Mouse (Mus musculus): ENCODE results near the gene Rragc. TPM values are rescaled to one million over a fixed set of nuclear protein-coding genes. Genes with fewer than 3 reads are reported as not detected.
"Not testable (repeated sequence)": the region's sequence is repeated elsewhere in the genome, so short reads cannot be mapped to it uniquely, and the experiment has no call there.

The Rragc gene
- polyA plus RNA-seq, 1 experiment from 2014 or later, result 40.9 TPM

DNA sequence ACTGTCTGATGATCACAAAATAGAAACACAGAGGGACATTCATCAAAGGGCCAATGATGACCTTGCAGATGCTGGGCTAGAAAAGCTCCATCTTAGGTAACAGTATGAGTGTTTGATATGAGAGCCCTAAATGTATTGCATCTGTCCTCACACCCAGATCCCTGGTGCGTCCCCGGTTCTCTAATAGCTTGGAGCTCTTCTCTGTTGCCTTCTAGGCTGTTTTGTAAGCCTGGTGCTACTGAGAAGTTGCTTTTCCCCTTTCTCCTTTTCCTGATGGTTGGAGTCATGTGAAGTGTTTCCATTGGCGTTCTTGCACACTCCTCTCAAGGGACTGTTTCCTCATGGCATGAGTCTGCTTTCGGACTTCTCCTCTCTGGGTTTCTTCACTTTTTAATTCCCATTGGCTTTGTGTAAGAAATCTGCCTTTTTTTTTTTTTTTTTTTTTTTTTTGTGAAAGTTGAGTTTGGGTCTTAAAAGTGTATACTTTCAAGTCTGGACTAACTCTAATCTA, 3.9 kb downstream of the Rragc start:
- ATAC-seq (ENCODE audit: extremely low read depth, insufficient number of reproducible peaks, low FRiP score, low TSS enrichment), result no peak
- Histone ChIP-seq H3K36me3 (peaks cover 57% of the 10 kb centered on the region), H3K9me3 (no peaks in the 10 kb centered on the region), H3K4me3 (no peak overlapping the region), H3K4me1 (peaks cover 17% of the 10 kb centered on the region), H3K4me2 (no peak overlapping the region), H3K9ac (no peak overlapping the region), H3K27ac (replicated peaks) (no peak overlapping the region), H3K27me3 (replicated peaks) (no peaks in the 10 kb centered on the region)
- 89% methylated on average over 4 of the region's 4 CpGs for WGBS

DNA sequence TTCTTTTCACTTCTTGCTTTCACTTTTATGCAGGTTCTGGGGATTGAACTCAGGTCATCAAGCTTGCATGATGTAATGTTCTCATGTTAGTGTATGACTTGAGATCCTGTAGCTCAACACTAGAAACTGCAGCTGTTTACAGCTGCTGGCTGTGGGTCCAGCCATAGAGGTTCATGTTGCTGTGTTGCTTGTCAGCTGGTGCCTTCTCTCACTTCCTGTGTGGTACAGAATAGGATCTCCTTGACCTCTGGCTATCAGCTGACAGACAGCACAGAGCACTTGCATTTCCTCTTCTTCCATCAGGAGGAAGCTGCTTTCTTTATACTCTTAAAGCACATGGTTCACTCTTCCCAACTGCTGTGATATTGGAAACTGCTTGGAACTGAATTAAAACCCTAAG, 10.7 kb downstream of the Rragc start:
- H3K4me2 ChIP-seq, result no peak overlapping the region
- peaks cover 97% of the 10 kb centered on the region for H3K36me3 ChIP-seq
- peaks cover 5% of the 10 kb centered on the region; the same call in 1 of the 2 replicates for H3K4me1 ChIP-seq
- H3K27ac ChIP-seq (replicated peaks), result no peak overlapping the region
- no peak; the same call in 1 of the 2 replicates for ATAC-seq (ENCODE audit: extremely low read depth, insufficient number of reproducible peaks, low FRiP score, low TSS enrichment)
- H3K9ac ChIP-seq, result no peak overlapping the region
- no peak overlapping the region for H3K4me3 ChIP-seq
- H3K9me3 ChIP-seq, result no peaks in the 10 kb centered on the region
- H3K27me3 ChIP-seq (replicated peaks), result no peaks in the 10 kb centered on the region

DNA sequence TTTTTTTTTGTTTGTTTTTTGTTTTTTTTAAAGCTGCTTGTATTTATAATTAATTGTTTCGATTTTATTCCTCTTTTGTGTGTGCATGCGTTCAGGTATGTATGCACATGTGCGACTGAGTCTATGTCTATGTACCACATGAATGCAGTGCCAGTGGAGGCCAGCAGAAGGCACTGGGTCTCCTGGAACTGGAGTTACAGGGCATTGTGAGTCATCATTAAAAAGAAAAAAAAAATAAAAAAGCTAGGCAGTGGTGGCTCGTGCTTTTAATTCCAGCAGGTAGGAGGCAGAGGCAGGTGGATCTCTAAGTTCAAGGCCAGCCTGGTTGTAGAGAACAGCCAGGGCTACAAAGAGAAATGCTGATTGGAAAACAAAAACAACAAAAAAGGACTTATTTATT, 12.7 kb downstream of the Rragc start:
- Histone ChIP-seq H3K9me3 (no peaks in the 10 kb centered on the region), H3K27me3 (replicated peaks) (no peaks in the 10 kb centered on the region), H3K9ac (no peak overlapping the region), H3K27ac (replicated peaks) (no peak overlapping the region), H3K4me1 (peaks cover 5% of the 10 kb centered on the region; the same call in 1 of the 2 replicates), H3K36me3 (peaks cover 96% of the 10 kb centered on the region), H3K4me3 (no peak overlapping the region), H3K4me2 (no peak overlapping the region)
- 93% methylated on average over 4 of the region's 4 CpGs for WGBS
- no peak for ATAC-seq (ENCODE audit: extremely low read depth, insufficient number of reproducible peaks, low FRiP score, low TSS enrichment)

DNA sequence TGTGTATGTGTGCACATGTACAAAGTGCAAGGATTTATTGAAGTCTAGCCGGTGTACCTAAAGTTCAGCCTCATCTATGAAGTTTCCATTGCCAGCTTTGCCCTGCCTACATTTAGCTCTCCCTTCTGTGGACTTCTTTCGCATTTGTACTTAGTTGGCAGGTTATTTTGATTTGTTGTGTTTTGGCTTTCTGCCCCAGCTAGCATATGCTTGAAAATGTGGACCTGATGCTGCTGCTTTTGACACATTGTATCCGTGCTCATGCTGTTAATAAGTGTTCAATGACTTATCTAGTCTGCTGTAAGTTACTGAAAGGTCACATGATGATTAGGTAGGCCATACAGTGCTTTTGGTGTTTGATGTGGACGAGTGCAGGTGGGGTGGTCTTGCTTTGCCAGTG, 17.1 kb downstream of the Rragc start:
- Histone ChIP-seq H3K9ac (no peak overlapping the region), H3K4me3 (no peak overlapping the region), H3K4me1 (no peaks in the 10 kb centered on the region), H3K27ac (replicated peaks) (no peak overlapping the region), H3K27me3 (replicated peaks) (no peaks in the 10 kb centered on the region), H3K4me2 (no peak overlapping the region), H3K36me3 (peaks cover 77% of the 10 kb centered on the region), H3K9me3 (no peaks in the 10 kb centered on the region)
- no peak for ATAC-seq (ENCODE audit: extremely low read depth, insufficient number of reproducible peaks, low FRiP score, low TSS enrichment)
- 89% methylated on average over 4 of the region's 4 CpGs for WGBS

GRCm38 (mm10) chr4:123936059-123936458, 18.8 kb downstream of the Rragc start:
- no peak overlapping the region for H3K27ac ChIP-seq (replicated peaks)
- H3K9me3 ChIP-seq, result no peaks in the 10 kb centered on the region
- WGBS, result 92% methylated on average over 7 of the region's 7 CpGs
- no peaks in the 10 kb centered on the region for H3K4me1 ChIP-seq
- H3K36me3 ChIP-seq, result peaks cover 60% of the 10 kb centered on the region
- H3K27me3 ChIP-seq (replicated peaks), result no peaks in the 10 kb centered on the region
- no peak overlapping the region for H3K9ac ChIP-seq
- no peak for ATAC-seq (ENCODE audit: extremely low read depth, insufficient number of reproducible peaks, low FRiP score, low TSS enrichment)
- no peak overlapping the region for H3K4me2 ChIP-seq
- no peak overlapping the region for H3K4me3 ChIP-seq

DNA sequence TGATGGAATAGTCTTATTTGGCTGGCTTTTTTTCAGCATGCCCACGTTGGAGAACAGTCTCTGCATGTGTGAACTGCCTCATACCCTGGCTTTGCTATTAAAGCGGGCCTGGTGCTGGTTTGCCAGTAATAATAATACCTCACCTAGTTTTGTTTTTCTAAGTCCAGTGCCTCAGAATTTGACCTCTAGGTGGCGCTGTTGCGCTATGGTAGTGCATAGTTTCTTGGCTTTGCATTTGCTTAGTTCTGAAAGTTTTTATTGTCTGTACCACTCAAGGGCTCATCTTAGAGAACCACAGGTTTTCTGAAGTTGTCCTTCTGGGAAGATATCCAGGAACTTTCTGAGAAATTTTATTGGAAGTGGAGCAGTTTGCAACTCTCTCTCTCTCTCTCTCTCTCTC, 22.6 kb downstream of the Rragc start:
- 4% methylated on average over 4 of the region's 4 CpGs for WGBS
- Histone ChIP-seq H3K4me1 (no peaks in the 10 kb centered on the region), H3K4me2 (no peak overlapping the region), H3K27ac (replicated peaks) (no peak overlapping the region), H3K9ac (no peak overlapping the region), H3K4me3 (no peak overlapping the region), H3K27me3 (replicated peaks) (no peaks in the 10 kb centered on the region), H3K36me3 (peaks cover 25% of the 10 kb centered on the region), H3K9me3 (no peaks in the 10 kb centered on the region)
- ATAC-seq (ENCODE audit: extremely low read depth, insufficient number of reproducible peaks, low FRiP score, low TSS enrichment), result no peak

- H3K9me3 ChIP-seq; H3K9ac ChIP-seq; ATAC-seq (ENCODE audit: extremely low read depth, insufficient number of reproducible peaks, low FRiP score, low TSS enrichment); H3K4me3 ChIP-seq; H3K4me1 ChIP-seq; H3K27ac ChIP-seq (replicated peaks); H3K27me3 ChIP-seq (replicated peaks); H3K4me2 ChIP-seq: not testable (repeated sequence)
- WGBS, result 74% methylated on average over 7 of the region's 7 CpGs
- peaks cover 14% of the 10 kb centered on the region for H3K36me3 ChIP-seq
These were observed 23.6 kb downstream of the Rragc start for GRCm38 (mm10) chr4:123940878-123941277.

DNA sequence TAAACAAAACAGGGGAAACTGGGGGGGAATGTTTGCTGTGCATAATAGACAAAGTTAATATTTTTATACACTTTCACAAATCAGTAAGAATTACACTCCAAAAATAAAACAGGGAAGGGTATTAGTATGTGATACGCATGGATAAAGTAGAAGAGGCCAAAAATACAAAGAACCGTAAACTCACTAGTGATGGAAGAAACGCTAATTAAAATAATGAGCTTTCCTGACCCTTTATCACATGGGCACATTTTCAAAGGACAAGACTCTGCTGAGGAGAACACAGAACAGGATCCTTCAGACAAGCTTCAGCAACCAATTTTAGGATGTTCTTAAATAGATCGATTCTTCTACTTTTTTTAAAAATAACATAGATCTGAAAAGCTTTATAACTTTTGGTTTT, 29.5 kb downstream of the Rragc start:
- Histone ChIP-seq H3K27me3 (replicated peaks) (peaks cover 25% of the 10 kb centered on the region), H3K36me3 (no peaks in the 10 kb centered on the region), H3K4me3 (no peak overlapping the region), H3K9ac (no peak overlapping the region), H3K9me3 (no peaks in the 10 kb centered on the region), H3K4me1 (no peaks in the 10 kb centered on the region), H3K4me2 (no peak overlapping the region), H3K27ac (replicated peaks) (no peak overlapping the region)
- WGBS, result 81% methylated on average over 4 of the region's 4 CpGs
- no peak for ATAC-seq (ENCODE audit: extremely low read depth, insufficient number of reproducible peaks, low FRiP score, low TSS enrichment)

GRCm38 (mm10) chr4:123947149-123947548, 29.9 kb downstream of the Rragc start:
- WGBS, result 37% methylated on average over 5 of the region's 5 CpGs
- Histone ChIP-seq H3K9ac (no peak overlapping the region), H3K4me3 (no peak overlapping the region), H3K4me2 (no peak overlapping the region), H3K9me3 (no peaks in the 10 kb centered on the region), H3K27ac (replicated peaks) (no peak overlapping the region), H3K27me3 (replicated peaks) (peaks cover 29% of the 10 kb centered on the region), H3K4me1 (no peaks in the 10 kb centered on the region), H3K36me3 (no peaks in the 10 kb centered on the region)
- no peak for ATAC-seq (ENCODE audit: extremely low read depth, insufficient number of reproducible peaks, low FRiP score, low TSS enrichment)

DNA sequence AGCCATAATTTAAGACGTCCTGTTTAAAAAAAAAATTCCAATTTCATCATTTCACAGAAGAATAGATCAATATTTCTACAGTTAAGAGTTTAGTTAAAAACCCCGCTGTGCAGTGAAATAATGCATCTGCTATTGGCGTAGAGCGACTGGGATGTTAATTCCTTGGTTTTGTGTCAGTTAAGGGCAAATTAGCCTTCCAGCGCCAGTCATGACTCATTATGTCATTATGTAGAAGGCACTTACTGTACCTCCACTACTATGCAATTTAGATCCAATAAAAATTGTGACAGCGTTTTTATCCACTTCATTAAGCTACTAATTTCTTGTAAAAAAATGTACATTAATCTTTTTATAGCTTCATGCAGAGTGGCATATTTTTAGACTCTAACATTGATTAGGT, 31.7 kb downstream of the Rragc start:
- Histone ChIP-seq H3K36me3 (no peaks in the 10 kb centered on the region), H3K9me3 (no peaks in the 10 kb centered on the region), H3K4me2 (no peak overlapping the region), H3K4me1 (no peaks in the 10 kb centered on the region), H3K27me3 (replicated peaks) (peaks cover 41% of the 10 kb centered on the region), H3K9ac (no peak overlapping the region), H3K4me3 (no peak overlapping the region), H3K27ac (replicated peaks) (no peak overlapping the region)
- 80% methylated on average over 6 of the region's 6 CpGs for WGBS
- no peak for ATAC-seq (ENCODE audit: extremely low read depth, insufficient number of reproducible peaks, low FRiP score, low TSS enrichment)

DNA sequence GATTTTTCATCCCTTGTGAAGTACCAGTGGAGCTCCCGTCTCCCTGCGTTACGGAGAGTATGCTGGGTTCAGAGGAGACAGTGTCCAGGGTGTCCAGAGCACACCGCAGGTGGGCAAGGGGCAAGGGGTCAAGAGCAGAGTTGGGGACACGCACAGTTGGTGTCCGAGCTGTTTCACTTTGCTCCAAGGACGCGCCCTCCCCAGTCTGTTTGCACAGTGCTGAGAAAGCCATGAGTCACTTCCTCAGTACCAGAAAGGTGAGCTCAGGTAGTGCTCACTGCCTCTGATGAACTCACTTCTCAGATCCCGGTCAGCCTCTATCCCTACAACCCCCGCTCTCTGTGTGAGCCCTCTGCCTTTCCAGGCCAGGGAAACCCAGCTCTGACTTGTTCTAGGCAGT, 32.4 kb downstream of the Rragc start:
- WGBS, result 72% methylated on average over 10 of the region's 10 CpGs
- Histone ChIP-seq H3K4me3 (no peak overlapping the region), H3K9ac (no peak overlapping the region), H3K4me1 (no peaks in the 10 kb centered on the region), H3K4me2 (no peak overlapping the region), H3K9me3 (no peaks in the 10 kb centered on the region), H3K27me3 (replicated peaks) (peaks cover 41% of the 10 kb centered on the region), H3K36me3 (no peaks in the 10 kb centered on the region), H3K27ac (replicated peaks) (no peak overlapping the region)
- no peak for ATAC-seq (ENCODE audit: extremely low read depth, insufficient number of reproducible peaks, low FRiP score, low TSS enrichment)

DNA sequence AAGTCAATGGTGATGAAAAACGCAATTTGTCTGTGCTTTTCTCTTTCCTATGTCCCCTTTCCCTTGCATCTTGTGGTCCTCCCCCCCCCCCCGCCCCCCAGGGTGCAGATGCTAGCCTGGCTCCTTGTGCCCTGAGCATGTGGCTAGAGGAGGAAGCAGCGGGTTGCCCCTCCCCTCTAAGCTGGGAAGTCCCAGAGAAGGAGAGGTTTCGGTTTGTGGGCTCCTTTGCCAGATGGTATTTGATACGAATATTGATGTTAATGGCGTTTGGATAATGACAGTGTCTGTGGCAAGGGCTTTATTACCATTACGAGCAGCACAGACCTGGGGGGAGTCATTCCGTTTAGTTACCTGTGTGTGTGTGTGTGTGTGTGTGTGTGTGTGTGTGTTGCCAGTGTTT, 34.8 kb downstream of the Rragc start:
- no peak overlapping the region for H3K9ac ChIP-seq
- H3K27ac ChIP-seq (replicated peaks), result no peak overlapping the region
- peaks cover 8% of the 10 kb centered on the region for H3K4me1 ChIP-seq
- H3K4me3 ChIP-seq, result no peak overlapping the region
- peaks cover 56% of the 10 kb centered on the region for H3K27me3 ChIP-seq (replicated peaks)
- ATAC-seq (ENCODE audit: extremely low read depth, insufficient number of reproducible peaks, low FRiP score, low TSS enrichment), result no peak
- 48% methylated on average over 7 of the region's 8 CpGs for WGBS
- no peaks in the 10 kb centered on the region for H3K9me3 ChIP-seq
- H3K36me3 ChIP-seq, result no peaks in the 10 kb centered on the region
- no peak overlapping the region for H3K4me2 ChIP-seq

Measured in heart, embryonic 13.5 days (tissue).